In genomic region chr14:62512845-62513244, GRCm38 (mm10) we compare ENCODE assay signal across 27 mouse cellular contexts. TPM values are rescaled to one million over a fixed set of nuclear protein-coding genes. Genes with fewer than 3 reads are reported as not detected.
"Had no signal": no experiment of that assay in that cellular context is flagged by ENCODE, and none has a peak within 500 bp of the region (broad histone marks: within the 10 kb centered on the region; RNA-seq: fewer than 3 reads in every experiment).

No protein-coding gene starts in this region.

- H3K27me3 ChIP-seq: heart, embryonic 12.5 days; hindbrain, embryonic 12.5 days; intestine, embryonic 15.5 days; kidney, embryonic 15.5 days; limb, embryonic 12.5 days; liver, embryonic 13.5 days had no signal

- H3K9me3 ChIP-seq: heart, embryonic 10.5 days; heart, embryonic 12.5 days; hindbrain, embryonic 10.5 days; hindbrain, embryonic 12.5 days; intestine, embryonic 15.5 days; kidney, embryonic 15.5 days; limb, embryonic 10.5 days; limb, embryonic 12.5 days; liver, embryonic 13.5 days had no signal

- DNase-seq: gastrocnemius, adult 2 months; gastrocnemius, postnatal 10 days; gastrocnemius, postnatal 25 days; heart, postnatal 10 days; heart, postnatal 4 days; kidney, adult 18-20 months; liver; liver, embryonic 13.5 days had no signal

- H3K4me2 ChIP-seq: heart, embryonic 12.5 days; hindbrain, embryonic 12.5 days; hindbrain, embryonic 14.5 days; intestine, embryonic 15.5 days; kidney, embryonic 15.5 days; limb, embryonic 12.5 days; liver, embryonic 13.5 days had no signal

- ATAC-seq: hindbrain, embryonic 16.5 days; inflammation-experienced regulatory T-cells, adult 6 months; intestine, embryonic 15.5 days; intestine, postnatal 0 days had no signal

- H3K27ac ChIP-seq: gastrocnemius, adult 2 months; heart, embryonic 10.5 days; hindbrain, embryonic 10.5 days; hindbrain, embryonic 12.5 days; hindbrain, embryonic 14.5 days; intestine, embryonic 15.5 days; kidney, embryonic 15.5 days; kidney, postnatal 0 days; left cerebral cortex, adult 2 months; limb, embryonic 10.5 days; limb, embryonic 12.5 days; liver, embryonic 13.5 days had no signal

- H3K4me3 ChIP-seq: gastrocnemius, adult 2 months; heart, embryonic 10.5 days; heart, embryonic 12.5 days; hindbrain, embryonic 10.5 days; hindbrain, embryonic 12.5 days; intestine, embryonic 15.5 days; kidney, embryonic 15.5 days; layer of hippocampus, adult 2 months; left cerebral cortex, adult 2 months; limb, embryonic 10.5 days; limb, embryonic 12.5 days; liver, embryonic 13.5 days had no signal

- H3K4me1 ChIP-seq: heart, embryonic 10.5 days; heart, embryonic 12.5 days; intestine, embryonic 15.5 days; kidney, embryonic 15.5 days; limb, embryonic 10.5 days; limb, embryonic 12.5 days; liver, embryonic 13.5 days had no signal

- H3K36me3 ChIP-seq: heart, embryonic 10.5 days; heart, embryonic 12.5 days; hindbrain, embryonic 10.5 days; hindbrain, embryonic 12.5 days; intestine, embryonic 15.5 days; kidney, embryonic 15.5 days; limb, embryonic 10.5 days; limb, embryonic 12.5 days; liver, embryonic 13.5 days had no signal

- H3K9ac ChIP-seq: heart, embryonic 12.5 days; hindbrain, embryonic 12.5 days; hindbrain, embryonic 14.5 days; intestine, embryonic 15.5 days; kidney, embryonic 15.5 days; limb, embryonic 12.5 days; liver, embryonic 13.5 days had no signal

RNA-seq across cellular contexts. Expression of gene Fam124a, which starts 42.7 kb away (rescaled TPM):
- polyA plus RNA-seq: inflammation-experienced regulatory T-cells, adult 6 months had no signal

RNA-seq across cellular contexts. Expression of gene Gm4131, which starts 53.9 kb away (rescaled TPM):
- polyA plus RNA-seq: frontal cortex, adult 2 months; heart, embryonic 10.5 days; heart, embryonic 14.5 days; heart, embryonic 16.5 days; hindbrain, embryonic 10.5 days; hindbrain, embryonic 12.5 days; inflammation-experienced regulatory T-cells, adult 6 months; intestine, embryonic 15.5 days; kidney, embryonic 15.5 days; limb, embryonic 10.5 days; limb, embryonic 12.5 days; limb, embryonic 14.5 days; liver, embryonic 13.5 days had no signal

RNA-seq across cellular contexts. Expression of gene Gucy1b2, which starts 56.8 kb away (rescaled TPM):
- polyA plus RNA-seq: inflammation-experienced regulatory T-cells, adult 6 months; intestine, embryonic 15.5 days; kidney, embryonic 15.5 days; kidney, postnatal 0 days; liver, embryonic 13.5 days had no signal
